Mouse (Mus musculus) lung, adult 2 months (tissue): ENCODE data around the gene Cilp2.

Source experiments
- CTCF ChIP-seq: fragments of 200-500 bp; IDR thresholded peaks from 2 replicates; pipeline ENCODE4 v1.5.1; 2011; ENCODE audit warnings: mild to moderate bottlenecking, low read length, control low read depth; ENCODE audit not compliant: insufficient read depth
- POLR2A ChIP-seq: fragments of 200-500 bp; IDR thresholded peaks from 2 replicates; pipeline ENCODE4 v1.6.1; 2011; ENCODE audit warnings: low read depth, mild to moderate bottlenecking, control low read depth, low read length, borderline replicate concordance; ENCODE audit errors: extremely low read depth

DNA sequence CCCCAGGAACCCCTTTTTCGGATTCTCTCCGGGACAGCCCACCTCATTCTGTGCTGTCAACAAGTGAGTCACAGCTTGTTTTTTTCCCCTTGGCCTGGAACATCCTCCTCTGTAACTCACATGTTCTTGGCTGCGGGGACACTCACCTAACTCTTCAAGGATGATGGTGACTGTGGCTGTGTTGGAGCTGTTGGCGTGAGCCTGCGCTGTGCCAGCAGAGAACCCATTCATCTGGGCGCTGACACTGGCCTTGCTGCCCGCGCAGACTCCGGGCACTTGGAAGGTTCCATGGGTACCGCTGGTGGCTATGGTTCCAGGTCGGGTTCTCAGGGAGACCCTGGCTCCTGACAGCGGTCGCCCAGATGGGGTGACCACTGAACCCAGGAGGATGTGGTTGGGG is 3.3 kb downstream of the Cilp2 start:
- TF ChIP-seq POLR2A (no peak), CTCF (no peak)
